Mouse (Mus musculus) hematopoietic stem cell, adult 5-6 weeks (primary cell): Measurements from ENCODE around the gene Irs2. TPM values are rescaled to one million over a fixed set of nuclear protein-coding genes. Genes with fewer than 3 reads are reported as not detected.

Source experiments
- ATAC-seq, 2 experiments: fragments of 125-278 bp in 1 of 2; replicated peaks in 1 of 2; 2 replicates each; pipeline ENCODE4 v1.8.0; 2016 to 2017; ENCODE audit warnings: inconsistent platforms in 2 of 2, mild to moderate bottlenecking in 2 of 2, moderate number of reproducible peaks in 2 of 2, low read depth in 1 of 2, moderate TSS enrichment in 1 of 2; ENCODE audit not compliant: low FRiP score in 2 of 2, poor library complexity in 2 of 2, severe bottlenecking in 2 of 2, insufficient read depth in 1 of 2, low TSS enrichment in 1 of 2
- total RNA-seq: library from RNA; stranded (forward); fragments of 172-1452, 232-1000 nt; gene quantifications from 2 replicates; pipeline ENCODE4 v1.2.3, GENCODE M21; 2017

Gene Irs2
- 11.1 and 13.9 TPM in 2 replicates for total RNA-seq

GRCm38 (mm10) chr8:11008379-11008775 lies at the start of gene Irs2:
Irs2 (minus strand) TSS chr8:11008458.
- no peak for ATAC-seq

DNA sequence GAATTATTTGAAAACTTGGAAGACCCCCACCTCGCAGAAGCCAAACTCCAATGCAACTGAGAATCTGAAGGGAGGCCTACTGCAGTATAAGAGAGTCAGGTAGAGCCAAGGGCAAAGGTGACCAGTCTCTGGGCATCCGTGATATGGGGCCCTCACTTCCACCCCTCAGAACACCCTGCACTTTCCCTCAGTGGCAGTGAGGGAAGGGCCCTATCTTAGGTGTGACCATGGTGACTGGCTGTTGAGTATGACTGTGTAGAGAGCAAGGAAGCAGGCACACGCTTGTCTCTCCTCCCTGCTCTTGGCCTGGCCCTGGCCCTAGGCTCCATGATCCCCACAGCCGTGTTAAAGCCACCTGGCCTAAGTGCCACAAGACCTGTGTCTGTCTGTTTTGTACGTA lies 48.4 kb upstream of the Irs2 start:
- no peak for ATAC-seq

DNA sequence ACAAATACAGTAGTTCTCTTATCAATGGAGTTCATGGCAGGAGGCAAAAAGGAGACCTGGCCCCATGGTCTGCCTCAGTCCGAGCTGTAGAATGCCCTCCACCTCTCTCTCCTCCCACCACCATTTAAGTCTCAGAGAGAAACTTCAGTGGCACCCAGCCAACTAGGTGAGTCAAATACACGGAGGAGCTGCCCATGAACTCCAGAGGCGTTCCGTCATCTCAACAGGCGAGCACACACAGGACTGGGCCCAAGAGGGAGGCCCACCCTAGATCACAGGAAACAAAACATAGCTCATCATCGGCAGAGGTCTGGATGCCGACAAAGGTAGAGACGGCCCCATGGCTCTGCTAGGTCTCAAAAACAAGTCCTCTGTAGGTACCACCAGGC lies 47.9 kb upstream of the Irs2 start:
- no peak for ATAC-seq

DNA sequence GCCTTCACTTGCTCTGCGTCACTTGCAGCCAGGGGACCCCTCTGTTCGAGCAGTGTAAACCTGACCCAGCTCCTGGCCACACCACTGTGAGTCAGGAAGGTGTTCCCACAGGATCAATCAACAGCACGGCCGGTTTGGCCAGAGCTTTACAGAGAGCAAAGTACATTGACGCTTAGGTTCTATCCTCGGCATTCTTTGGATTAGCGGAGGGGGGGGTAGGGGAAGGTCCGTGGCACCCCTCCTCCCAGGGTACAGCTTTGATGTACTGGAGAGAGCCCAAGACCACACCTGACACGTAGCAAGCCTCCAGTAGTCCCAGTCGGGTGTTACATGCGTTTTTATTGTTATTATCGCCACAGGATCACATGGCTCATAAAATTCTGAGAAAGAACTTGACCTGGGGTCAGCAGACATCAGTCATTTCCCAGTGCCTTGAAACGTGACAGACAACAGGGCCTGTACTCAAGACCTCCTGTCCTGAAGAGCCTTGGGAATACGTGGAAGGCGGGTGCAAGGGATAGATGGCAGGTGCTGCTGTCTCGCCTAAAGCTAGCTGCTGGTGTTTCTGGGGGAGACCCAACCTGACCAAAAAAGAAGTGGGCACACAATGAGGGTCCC lies 47.4 kb upstream of the Irs2 start:
- ATAC-seq = no peak

GRCm38 (mm10) chr8:11049835-11050234 lies 41.6 kb upstream of the Irs2 start:
- ATAC-seq = no peak

GRCm38 (mm10) chr8:11047812-11048211 lies 39.6 kb upstream of the Irs2 start:
- no peak for ATAC-seq

DNA sequence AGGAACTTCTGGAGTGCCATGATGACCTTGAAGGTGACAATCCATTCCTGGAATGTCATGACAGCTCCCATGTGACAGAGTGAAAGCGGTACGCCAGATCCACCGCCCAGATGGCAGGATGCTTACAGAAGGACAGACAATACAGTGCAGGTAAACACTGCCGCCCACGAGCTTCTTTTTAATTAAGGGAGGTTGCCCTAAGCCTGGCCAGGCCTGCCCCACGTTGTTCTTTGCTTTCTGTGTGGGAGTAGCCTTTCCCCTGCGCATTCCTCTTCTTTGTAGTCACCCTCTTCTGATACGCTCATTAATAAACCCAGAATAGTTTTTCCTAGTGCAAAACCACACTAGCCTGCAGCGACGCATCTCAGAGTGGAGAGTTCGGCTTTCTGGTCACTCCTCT lies 36.4 kb upstream of the Irs2 start:
- no peak for ATAC-seq

- ATAC-seq = no peak
Measured at GRCm38 (mm10) chr8:11043591-11043990, 35.3 kb upstream of the Irs2 start.

DNA sequence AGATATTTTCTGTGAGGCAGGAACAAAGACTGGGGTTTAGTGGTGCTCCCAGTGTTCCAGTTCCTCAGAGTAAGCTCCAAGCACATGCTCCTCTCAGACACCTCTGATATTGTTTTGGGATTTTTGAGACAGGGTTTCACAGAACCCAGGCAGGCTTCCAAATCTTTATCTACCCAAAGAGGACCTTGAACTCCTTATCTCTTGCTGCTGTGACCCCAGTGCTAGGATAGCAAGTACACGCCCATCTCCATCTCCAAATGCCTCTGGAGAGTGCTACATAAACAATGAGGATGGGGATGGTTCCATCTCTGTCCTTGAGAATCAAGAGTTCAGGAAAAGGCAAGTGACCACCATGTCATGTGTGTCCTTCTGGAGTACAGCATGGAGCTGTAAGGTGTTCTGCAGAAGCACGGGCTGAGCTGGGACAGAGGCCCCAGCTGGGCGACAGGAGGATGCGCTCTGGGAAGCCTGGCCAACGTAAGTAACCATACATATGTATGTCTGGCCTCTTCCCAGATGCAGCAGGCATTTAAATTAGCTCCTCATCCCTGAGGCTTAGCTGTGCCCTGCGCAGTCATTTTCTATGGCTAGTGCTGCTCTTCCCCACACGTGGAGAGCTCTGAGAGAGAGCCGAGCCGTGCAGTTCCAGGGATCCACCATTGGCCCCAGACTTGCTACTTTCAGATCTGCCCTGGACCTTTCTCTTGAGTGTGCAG lies 34.8 kb upstream of the Irs2 start:
- ATAC-seq = no peak

GRCm38 (mm10) chr8:11040088-11040487 lies 31.8 kb upstream of the Irs2 start:
- ATAC-seq = no peak

DNA sequence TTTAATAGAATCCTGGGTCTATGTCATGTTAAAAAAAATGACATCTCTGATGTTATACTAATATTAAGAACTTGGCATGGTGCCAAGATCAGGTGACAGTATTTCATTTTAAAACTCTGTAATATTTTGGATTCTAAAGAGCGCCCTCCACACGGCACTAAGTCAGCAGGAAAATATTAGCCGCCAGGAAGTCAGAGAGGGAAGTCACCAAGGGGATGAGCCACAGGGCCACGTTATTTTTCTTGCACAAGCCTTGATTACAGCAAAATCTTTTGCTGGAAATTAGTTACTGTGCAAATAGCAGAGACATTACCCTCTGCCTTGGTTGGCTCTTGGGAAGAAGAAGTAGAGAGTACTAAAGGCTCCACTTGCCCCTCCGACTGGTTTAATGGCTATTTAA lies 30.5 kb upstream of the Irs2 start:
- peak in 1 of 2 experiments; percentile 33; a peak in 1 of 4 replicates for ATAC-seq

- ATAC-seq = no peak
Measured at GRCm38 (mm10) chr8:11038367-11038766, 30.1 kb upstream of the Irs2 start.

DNA sequence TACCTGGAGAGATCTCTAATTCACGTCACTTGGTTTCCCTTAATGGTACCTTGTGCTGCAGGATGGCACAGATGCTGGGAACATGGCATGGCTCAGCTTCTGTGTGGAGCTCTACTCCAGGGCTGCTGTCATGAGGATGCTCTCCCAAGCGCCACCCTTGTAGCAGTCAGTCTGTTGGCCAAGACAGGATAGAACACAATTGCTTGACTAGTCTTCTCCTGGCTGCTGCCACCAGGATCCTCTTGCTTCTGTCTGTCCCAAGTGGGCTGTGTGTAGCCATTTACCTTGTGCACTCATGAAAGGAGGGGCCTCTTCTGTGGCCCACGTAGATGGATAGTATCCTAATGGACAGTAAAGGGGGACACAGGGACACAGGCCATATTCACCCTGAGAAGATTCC lies 28.5 kb upstream of the Irs2 start:
- no peak for ATAC-seq

GRCm38 (mm10) chr8:11035628-11036416 lies 27.6 kb upstream of the Irs2 start:
- no peak for ATAC-seq

GRCm38 (mm10) chr8:11024871-11025270 lies 16.6 kb upstream of the Irs2 start:
- ATAC-seq = no peak

DNA sequence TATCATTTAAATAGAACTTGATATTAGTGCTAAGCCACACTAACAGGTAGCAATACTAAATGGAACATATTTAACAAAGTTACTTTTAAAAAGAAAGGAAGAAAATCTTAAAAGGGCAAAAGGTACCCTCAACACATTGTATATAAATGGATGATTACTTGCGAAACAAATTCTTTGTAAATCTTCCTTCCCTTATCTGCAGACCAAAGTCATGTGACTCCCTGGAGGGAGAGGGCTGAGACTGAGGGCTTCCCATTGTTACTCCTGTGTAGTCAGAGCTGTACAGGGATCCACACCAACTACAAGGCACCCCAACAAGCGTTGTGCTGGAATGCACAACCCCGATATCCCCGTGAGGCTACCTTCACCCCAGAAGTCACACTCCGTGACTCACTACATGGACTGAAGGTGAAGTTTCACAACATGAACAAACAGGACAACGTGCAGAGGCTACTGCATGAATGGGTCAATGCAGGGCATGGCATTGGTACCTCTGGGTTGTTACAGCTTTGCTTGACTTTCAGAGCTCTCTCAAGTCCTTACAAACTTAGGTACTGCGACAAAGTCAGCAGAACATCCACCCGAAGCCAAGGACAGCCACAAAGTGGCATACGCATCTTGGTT lies 12.8 kb upstream of the Irs2 start:
- peak in 1 of 2 experiments; percentile 30; a peak in 1 of 4 replicates for ATAC-seq

DNA sequence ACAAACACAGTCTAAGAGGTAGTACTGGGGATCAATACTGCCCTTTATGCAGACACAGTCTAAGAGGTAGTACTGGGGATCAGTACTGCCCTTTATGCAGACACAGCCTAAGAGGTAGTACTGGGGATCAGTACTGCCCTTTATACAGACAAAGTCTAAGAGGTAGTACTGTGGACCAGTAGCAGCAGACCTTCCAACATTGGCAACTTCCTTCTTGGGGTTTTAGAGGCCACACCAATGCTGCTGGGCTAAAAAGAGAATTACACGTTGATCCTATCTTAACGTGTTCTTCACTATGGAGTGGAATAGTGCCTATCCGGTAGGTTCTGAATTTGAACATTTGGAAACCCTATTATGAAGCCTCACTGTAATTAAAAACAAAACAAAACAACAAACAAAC lies 7.4 kb upstream of the Irs2 start:
- peak; percentile 52 to 63; a peak in 3 of 4 replicates for ATAC-seq

DNA sequence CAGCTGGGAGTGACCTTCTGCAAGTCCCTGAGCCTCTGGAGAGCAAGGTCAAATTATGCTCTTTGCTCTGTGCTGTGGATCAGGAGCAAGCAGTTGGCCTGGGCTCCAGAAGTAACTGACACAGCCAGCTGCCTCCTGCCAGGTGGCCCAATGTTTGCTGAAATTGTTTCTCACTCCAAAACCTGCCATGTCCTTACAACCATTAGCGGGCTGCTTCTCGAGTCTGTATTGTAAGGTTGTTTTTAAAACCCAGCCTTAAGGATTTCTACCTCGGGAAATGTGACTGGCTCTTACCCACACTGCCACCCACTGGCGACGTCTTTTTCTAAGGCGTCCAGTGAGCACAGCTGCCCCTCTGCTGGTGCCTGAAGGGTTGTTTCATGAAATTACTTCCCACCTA lies 5.0 kb upstream of the Irs2 start:
- 0 out of 4 replicates have a peak, but pooled peaks of 1 of the 2 experiments have one; percentile 23 for ATAC-seq
